10 mouse cellular contexts compared by ENCODE assay signal in genomic region chr6:93573679-93574635, GRCm38 (mm10).
DNase-seq lines count a peak whose midpoint lies in the region; ATAC-seq lines count a peak whose summit lies in the region.
"Had no signal": no experiment of that assay in that cellular context is flagged by ENCODE, and none has a peak within 500 bp of the region (broad histone marks: within the 10 kb centered on the region; RNA-seq: fewer than 3 reads in every experiment).

No protein-coding gene starts in this region.

- H3K9me3 ChIP-seq in midbrain, embryonic 13.5 days, result no peaks in the 10 kb centered on the region
- H3K9me3 ChIP-seq in midbrain, embryonic 16.5 days (replicated peaks; ENCODE audit: control insufficient read depth, low read length, poor library complexity, severe bottlenecking), result no peaks in the 10 kb centered on the region
- H3K9me3 ChIP-seq: heart, embryonic 15.5 days; midbrain, embryonic 12.5 days had no signal

- H3K36me3 ChIP-seq in midbrain, embryonic 13.5 days, result no peaks in the 10 kb centered on the region
- no peaks in the 10 kb centered on the region for H3K36me3 ChIP-seq in midbrain, embryonic 16.5 days (ENCODE audit: control insufficient read depth, insufficient read depth, low read length)
- H3K36me3 ChIP-seq: heart, embryonic 15.5 days; midbrain, embryonic 12.5 days had no signal

- WGBS in midbrain, embryonic 13.5 days, result 62% methylated on average over 7 of the region's 7 CpGs
- WGBS in midbrain, embryonic 16.5 days, result 58% methylated on average over 7 of the region's 7 CpGs

- no peak overlapping the region for H3K27ac ChIP-seq in midbrain, embryonic 13.5 days
- H3K27ac ChIP-seq in midbrain, embryonic 16.5 days (ENCODE audit: low read length), result no peak overlapping the region
- H3K27ac ChIP-seq: heart, embryonic 15.5 days; midbrain, embryonic 12.5 days had no signal

- DNase-seq in adrenal gland, adult (ENCODE audit: inconsistent age in 2 of 2, low spot score in 1 of 2), result peak; percentile 28 to 56
- no peak for DNase-seq in adrenal gland, adult 18-20 months (ENCODE audit: low spot score in 2 of 2)
- DNase-seq in layer of hippocampus, adult 9-10 months (ENCODE audit: low spot score), result peak; percentile 39
- DNase-seq in right cerebral cortex, postnatal 25 days, result peak; percentile 45
- no peak for DNase-seq in thymus, postnatal 4 days
- DNase-seq in kidney, postnatal 25 days, result no peak

- no peak overlapping the region for H3K4me2 ChIP-seq in midbrain, embryonic 13.5 days (replicated peaks)
- no peak overlapping the region for H3K4me2 ChIP-seq in midbrain, embryonic 16.5 days (ENCODE audit: low read length)
- H3K4me2 ChIP-seq: heart, embryonic 15.5 days; midbrain, embryonic 12.5 days had no signal

- H3K4me1 ChIP-seq in midbrain, embryonic 13.5 days (replicated peaks), result 0 out of 2 replicates have a peak, but pooled peaks cover 4% of the 10 kb centered on the region
- no peaks in the 10 kb centered on the region for H3K4me1 ChIP-seq in midbrain, embryonic 16.5 days (ENCODE audit: control insufficient read depth, insufficient read depth, low read length)
- H3K4me1 ChIP-seq: heart, embryonic 15.5 days; midbrain, embryonic 12.5 days had no signal

- no peak overlapping the region for H3K4me3 ChIP-seq in midbrain, embryonic 13.5 days (replicated peaks)
- no peak overlapping the region for H3K4me3 ChIP-seq in midbrain, embryonic 16.5 days (ENCODE audit: low read depth, low read length)
- H3K4me3 ChIP-seq: heart, embryonic 15.5 days; midbrain, embryonic 12.5 days had no signal

- no peak overlapping the region for H3K9ac ChIP-seq in midbrain, embryonic 13.5 days (replicated peaks)
- no peak overlapping the region for H3K9ac ChIP-seq in midbrain, embryonic 16.5 days (ENCODE audit: low read depth, low read length)
- H3K9ac ChIP-seq: heart, embryonic 15.5 days; midbrain, embryonic 12.5 days had no signal

- peaks cover 4% of the 10 kb centered on the region; the same call in 1 of the 2 replicates for H3K27me3 ChIP-seq in midbrain, embryonic 13.5 days
- H3K27me3 ChIP-seq in midbrain, embryonic 16.5 days (ENCODE audit: control insufficient read depth, insufficient read depth, low read depth, low read length), result no peaks in the 10 kb centered on the region
- H3K27me3 ChIP-seq: heart, embryonic 15.5 days had no signal

- peak; percentile 43; the same call in 1 of the 2 replicates for ATAC-seq in midbrain, embryonic 13.5 days
- no peak for ATAC-seq in midbrain, embryonic 16.5 days

Comparison
In these comparisons a context has a peak if more than half of its experiments do, and no peak if none do; other contexts are left out.
1. DNase-seq: peak in adrenal gland, adult (2 of 2), layer of hippocampus, adult 9-10 months (single experiment) and right cerebral cortex, postnatal 25 days (single experiment); none in adrenal gland, adult 18-20 months (0 of 2), thymus, postnatal 4 days (single experiment) and kidney, postnatal 25 days (0 of 2).